Mouse (Mus musculus) heart, embryonic 12.5 days (tissue): Measurements from ENCODE around the gene Bloc1s5. TPM values are rescaled to one million over a fixed set of nuclear protein-coding genes. Genes with fewer than 3 reads are reported as not detected.

Source experiments
- ATAC-seq: fragments of 200-750 bp; cut with Nextera tagmentation; 2 replicates; pipeline ENCODE4 v1.8.0; 2017; ENCODE audit warnings: moderate TSS enrichment, moderate library complexity; ENCODE audit not compliant: insufficient number of reproducible peaks, low FRiP score
- H3K27ac ChIP-seq: fragments of 300-500 bp; sonication (generic); 2 replicates; pipeline ENCODE4 v1.5.1; 2016; ENCODE audit warnings: mild to moderate bottlenecking, moderate library complexity; ENCODE audit not compliant: poor library complexity, severe bottlenecking
- H3K27me3 ChIP-seq: fragments of 300-500 bp; sonication (generic); replicated peaks from 2 replicates; pipeline ENCODE4 v1.6.1; 2016; ENCODE audit warnings: mild to moderate bottlenecking, moderate library complexity
- H3K36me3 ChIP-seq: fragments of 300-500 bp; sonication (generic); 2 replicates; pipeline ENCODE4 v1.6.1; 2016; ENCODE audit warnings: mild to moderate bottlenecking, moderate library complexity
- H3K4me1 ChIP-seq: fragments of 300-500 bp; sonication (generic); replicated peaks from 2 replicates; pipeline ENCODE4 v1.6.1; 2016; ENCODE audit warnings: mild to moderate bottlenecking
- H3K4me2 ChIP-seq: fragments of 300-500 bp; sonication (generic); 2 replicates; pipeline ENCODE4 v1.6.1; 2016; ENCODE audit warnings: mild to moderate bottlenecking, moderate library complexity
- H3K4me3 ChIP-seq: fragments of 300-500 bp; sonication (generic); 2 replicates; pipeline ENCODE4 v1.5.1; 2016; ENCODE audit warnings: mild to moderate bottlenecking
- H3K9ac ChIP-seq: fragments of 300-500 bp; sonication (generic); 2 replicates; pipeline ENCODE4 v1.6.1; 2016; ENCODE audit warnings: mild to moderate bottlenecking, moderate library complexity
- H3K9me3 ChIP-seq: fragments of 300-500 bp; sonication (generic); replicated peaks from 2 replicates; pipeline ENCODE4 v1.6.1; 2016; ENCODE audit warnings: mild to moderate bottlenecking, moderate library complexity
- WGBS: fragments of 180-500 bp; shearing (Covaris S2); methylation state at CpG from one replicate; pipeline ENCODE4 v1.1.7; 2016; 5-methylcytosine and 5-hydroxymethylcytosine counted together
- polyA plus RNA-seq: library from polyadenylated mRNA; unstranded; fragments of >200 nt; fragmentation: Nextera tagmentation; extraction: Ambion mirVana; gene quantifications from 2 replicates; pipeline ENCODE4 v1.2.1, GENCODE M21; 2016

Bloc1s5 gene
- polyA plus RNA-seq, 1 experiment from 2014 or later: 16.9 TPM

DNA sequence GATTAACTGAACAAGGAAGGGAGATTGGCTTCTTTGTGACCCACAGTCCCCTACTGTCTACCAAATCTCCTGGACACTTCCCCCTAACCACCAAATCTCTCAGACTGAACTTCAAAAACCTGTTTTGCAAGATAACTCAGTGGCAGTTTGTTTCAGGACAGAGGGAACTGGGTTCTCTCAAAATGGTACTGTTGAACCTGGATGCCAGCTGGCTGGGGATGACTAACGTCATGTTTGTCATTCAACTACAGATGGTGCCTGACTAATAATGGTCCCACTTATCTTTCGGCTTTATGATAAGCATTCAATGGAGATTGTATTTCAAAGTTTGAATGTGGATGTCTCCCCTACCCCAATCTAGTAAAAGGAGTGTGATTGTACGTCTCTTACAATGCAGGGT lies 60.2 kb downstream of the Bloc1s5 start:
- Histone ChIP-seq H3K4me1 (peaks cover 9% of the 10 kb centered on the region), H3K4me3 (no peak overlapping the region), H3K27me3 (no peaks in the 10 kb centered on the region), H3K9ac (no peak overlapping the region), H3K4me2 (no peak overlapping the region), H3K9me3 (0 out of 2 replicates have a peak, but pooled peaks cover 5% of the 10 kb centered on the region), H3K36me3 (no peaks in the 10 kb centered on the region), H3K27ac (no peak overlapping the region)
- ATAC-seq: no peak
- 41% methylated on average over 3 of the region's 3 CpGs for WGBS

DNA sequence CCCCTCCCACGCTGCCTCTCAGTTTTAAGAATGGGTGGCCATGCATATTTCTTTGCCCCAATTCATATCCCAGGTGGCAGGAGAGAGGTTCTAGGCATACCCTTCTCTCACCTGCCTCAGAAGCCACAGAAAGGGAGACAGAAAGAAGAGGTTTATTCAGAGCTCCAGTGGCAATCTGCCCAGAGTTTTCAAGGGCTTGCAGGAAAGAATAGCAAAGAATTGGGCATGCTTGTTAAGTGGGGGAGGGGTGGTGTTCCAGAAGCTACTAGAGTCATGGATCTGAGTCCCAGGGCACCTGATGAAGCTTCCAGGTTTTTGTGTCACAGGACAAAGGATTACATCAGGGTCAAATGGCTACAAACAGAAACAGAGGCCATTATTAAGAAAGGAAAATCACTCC lies 61.6 kb downstream of the Bloc1s5 start:
- WGBS: 91% methylated on average over 1 of the region's 1 CpGs

DNA sequence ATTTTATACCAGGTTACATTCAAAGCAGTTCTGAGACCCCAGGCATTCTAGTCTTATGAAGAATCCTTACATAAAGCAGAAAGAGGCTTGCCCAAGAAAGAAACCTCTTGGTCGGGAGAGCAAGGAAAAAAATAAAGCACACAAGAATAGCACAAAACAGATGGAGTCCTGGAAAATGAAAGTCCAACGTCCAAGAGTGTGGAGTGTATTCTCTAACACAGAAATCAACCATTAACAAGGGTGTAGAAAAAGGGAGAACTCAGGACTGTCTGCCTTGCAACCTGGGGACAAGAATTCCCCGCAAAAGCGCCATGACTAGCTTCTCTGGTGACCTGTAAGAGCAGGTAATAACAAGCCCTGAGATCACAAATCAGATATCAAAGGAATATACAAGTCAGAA lies 69.7 kb downstream of the Bloc1s5 start:
- no peaks in the 10 kb centered on the region for H3K27me3 ChIP-seq
- no peak overlapping the region for H3K4me3 ChIP-seq
- no peak overlapping the region for H3K27ac ChIP-seq
- 0 out of 2 replicates have a peak, but pooled peaks cover 6% of the 10 kb centered on the region for H3K9me3 ChIP-seq
- H3K4me1 ChIP-seq: no peaks in the 10 kb centered on the region
- no peak overlapping the region for H3K4me2 ChIP-seq
- no peak for ATAC-seq
- WGBS: 65% methylated on average over 4 of the region's 4 CpGs
- no peak overlapping the region for H3K9ac ChIP-seq
- no peaks in the 10 kb centered on the region for H3K36me3 ChIP-seq

More for the DNA sequence above, 61.6 kb downstream of the Bloc1s5 start:
- no peaks in the 10 kb centered on the region for H3K27me3 ChIP-seq
- peaks cover 5% of the 10 kb centered on the region; the same call in 1 of the 2 replicates for H3K4me1 ChIP-seq
- no peak overlapping the region for H3K27ac ChIP-seq
- no peaks in the 10 kb centered on the region for H3K36me3 ChIP-seq
- no peaks in the 10 kb centered on the region for H3K9me3 ChIP-seq
- no peak overlapping the region for H3K4me3 ChIP-seq
- ATAC-seq: no peak
- H3K4me2 ChIP-seq: no peak overlapping the region
- H3K9ac ChIP-seq: no peak overlapping the region

DNA sequence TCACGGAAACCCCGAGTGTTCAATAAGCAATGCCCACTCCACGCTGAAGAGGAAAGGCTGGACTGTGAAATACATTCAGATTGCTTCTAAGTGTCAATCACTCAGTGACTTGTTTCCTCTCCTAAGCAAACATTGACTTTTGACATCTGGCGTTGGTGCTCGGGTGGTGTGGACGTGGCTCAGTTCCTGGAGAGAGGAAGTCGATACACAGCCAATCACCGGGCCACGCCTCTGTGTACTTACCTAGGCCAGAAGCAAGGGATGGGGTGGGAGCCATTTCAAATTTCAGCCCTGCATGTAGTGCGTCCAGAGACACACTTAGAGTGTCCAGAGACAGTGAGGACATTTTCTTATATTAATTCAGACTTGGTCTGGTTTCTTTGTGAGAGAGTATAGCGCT lies 80.3 kb downstream of the Bloc1s5 start:
- H3K9ac ChIP-seq: no peak overlapping the region

DNA sequence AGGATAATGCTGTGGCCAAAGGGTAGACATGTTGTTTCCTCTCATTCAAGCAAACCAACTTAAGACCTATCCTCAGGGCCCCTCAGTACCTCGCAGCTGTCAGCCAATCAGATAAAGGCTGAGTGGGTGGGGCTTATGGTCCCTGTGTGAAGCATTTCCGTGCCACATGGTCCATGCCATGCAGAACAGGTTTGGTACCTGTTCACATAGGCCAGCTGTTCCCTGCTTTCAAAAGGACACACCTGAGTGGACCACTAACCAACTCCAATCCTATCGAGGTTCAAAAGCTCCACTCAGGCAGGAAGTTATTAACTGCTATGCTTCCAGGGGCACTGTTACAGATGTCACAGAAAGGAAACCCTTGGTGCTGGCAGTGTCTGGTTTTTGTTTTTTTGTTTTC lies 80.7 kb downstream of the Bloc1s5 start:
- H3K4me3 ChIP-seq: no peak overlapping the region
- no peaks in the 10 kb centered on the region for H3K4me1 ChIP-seq
- no peaks in the 10 kb centered on the region for H3K36me3 ChIP-seq
- no peak for ATAC-seq
- WGBS: 71% methylated on average over 3 of the region's 3 CpGs
- H3K9me3 ChIP-seq: no peaks in the 10 kb centered on the region
- H3K9ac ChIP-seq: no peak overlapping the region
- no peak overlapping the region for H3K4me2 ChIP-seq
- no peaks in the 10 kb centered on the region for H3K27me3 ChIP-seq
- no peak overlapping the region for H3K27ac ChIP-seq

More for the DNA sequence above, 80.3 kb downstream of the Bloc1s5 start:
- no peak for ATAC-seq
- H3K27me3 ChIP-seq: no peaks in the 10 kb centered on the region
- H3K36me3 ChIP-seq: no peaks in the 10 kb centered on the region
- no peaks in the 10 kb centered on the region for H3K4me1 ChIP-seq
- no peak overlapping the region for H3K4me3 ChIP-seq
- no peaks in the 10 kb centered on the region for H3K9me3 ChIP-seq
- 67% methylated on average over 11 of the region's 11 CpGs for WGBS
- H3K27ac ChIP-seq: no peak overlapping the region
- no peak overlapping the region for H3K4me2 ChIP-seq

DNA sequence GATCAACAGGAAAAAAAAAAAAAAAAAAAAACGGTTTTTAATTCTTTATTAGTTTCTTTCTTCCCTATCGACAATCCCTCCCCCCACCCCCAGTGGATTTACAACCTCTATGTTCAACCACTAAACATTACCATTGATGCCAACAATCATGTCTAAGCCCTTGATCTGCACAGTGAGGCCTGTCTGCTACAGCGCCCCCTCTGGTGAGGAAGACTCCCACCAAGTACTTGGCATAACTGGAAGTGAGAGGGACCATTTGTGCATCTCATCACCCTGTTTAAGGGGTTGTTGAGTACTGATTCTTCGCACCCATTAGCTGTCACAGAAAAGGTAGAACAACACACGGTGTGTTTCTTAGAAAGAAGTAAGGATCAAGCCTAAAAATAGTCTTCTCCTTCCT lies 86.2 kb downstream of the Bloc1s5 start:
- H3K27ac ChIP-seq: no peak overlapping the region
- no peaks in the 10 kb centered on the region for H3K4me1 ChIP-seq
- 75% methylated on average over 5 of the region's 5 CpGs for WGBS
- no peaks in the 10 kb centered on the region for H3K9me3 ChIP-seq
- no peak overlapping the region for H3K4me3 ChIP-seq
- H3K9ac ChIP-seq: no peak overlapping the region
- H3K36me3 ChIP-seq: no peaks in the 10 kb centered on the region
- no peak overlapping the region for H3K4me2 ChIP-seq
- no peaks in the 10 kb centered on the region for H3K27me3 ChIP-seq
- no peak for ATAC-seq

DNA sequence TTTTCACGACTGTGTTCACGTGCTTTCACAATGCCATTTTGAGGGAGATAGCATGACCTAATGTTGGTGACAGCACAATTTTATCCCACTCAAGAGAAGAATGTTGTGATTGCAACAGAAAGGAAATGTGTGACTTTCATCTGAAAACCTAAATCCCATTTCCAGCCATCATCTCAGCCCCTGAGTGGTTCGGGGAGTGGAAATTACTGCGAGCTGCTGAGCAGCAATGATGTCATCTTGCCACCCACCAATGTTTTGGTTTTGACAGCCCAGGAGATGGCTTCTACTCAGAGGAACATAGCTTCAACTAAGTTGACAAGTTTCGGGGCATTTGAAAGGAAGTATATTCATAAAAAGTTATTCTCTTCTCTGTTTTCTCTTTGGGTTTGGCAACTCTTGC lies 87.2 kb downstream of the Bloc1s5 start:
- H3K36me3 ChIP-seq: no peaks in the 10 kb centered on the region
- no peak for ATAC-seq

DNA sequence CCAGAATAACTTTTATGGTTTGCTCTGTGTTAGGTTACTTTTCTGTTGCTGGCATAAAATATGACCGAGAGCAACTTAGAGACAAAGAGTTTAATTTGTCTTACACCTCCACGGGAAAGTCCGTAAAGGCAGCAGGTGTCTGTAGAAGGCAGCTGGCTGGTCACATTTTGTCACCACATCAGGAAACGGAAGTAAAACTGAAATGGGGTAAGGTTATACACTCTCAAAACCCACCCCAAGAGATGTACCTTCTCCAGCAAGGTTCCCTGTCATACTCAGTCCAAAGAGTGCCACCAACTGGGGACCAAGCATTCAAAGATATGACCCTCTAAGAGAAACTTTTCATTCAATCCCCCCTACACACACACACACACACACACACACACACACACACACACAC lies 88.2 kb downstream of the Bloc1s5 start:
- Histone ChIP-seq H3K4me1 (no peaks in the 10 kb centered on the region), H3K27me3 (no peaks in the 10 kb centered on the region), H3K27ac (no peak overlapping the region), H3K4me3 (no peak overlapping the region), H3K36me3 (no peaks in the 10 kb centered on the region), H3K9ac (no peak overlapping the region), H3K9me3 (no peaks in the 10 kb centered on the region), H3K4me2 (no peak overlapping the region)
- 76% methylated on average over 4 of the region's 4 CpGs for WGBS
- ATAC-seq: no peak

More for the DNA sequence above, 87.2 kb downstream of the Bloc1s5 start:
- Histone ChIP-seq H3K27ac (no peak overlapping the region), H3K4me3 (no peak overlapping the region), H3K9ac (no peak overlapping the region), H3K9me3 (no peaks in the 10 kb centered on the region), H3K4me2 (no peak overlapping the region), H3K4me1 (no peaks in the 10 kb centered on the region), H3K27me3 (no peaks in the 10 kb centered on the region)
- WGBS: 64% methylated on average over 5 of the region's 5 CpGs

DNA sequence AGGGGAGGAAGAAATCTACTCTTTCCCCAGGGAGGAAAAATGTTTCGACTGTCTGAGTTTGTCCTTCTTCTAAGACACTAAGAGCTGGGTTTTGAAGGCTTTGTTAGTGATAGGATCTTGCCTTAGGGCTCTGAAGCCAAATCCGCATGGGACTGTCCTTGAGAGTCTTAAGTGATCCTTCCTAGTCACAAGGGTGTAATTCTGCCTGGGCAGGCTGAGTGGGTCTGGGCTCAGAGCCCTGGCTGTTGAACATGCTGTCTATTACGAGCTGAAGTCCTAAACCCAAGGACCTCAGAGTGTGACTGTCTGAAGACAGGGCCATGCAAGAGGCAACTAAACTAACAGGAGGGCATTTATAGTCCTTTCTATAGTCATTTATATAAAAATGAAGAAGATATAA lies 89.4 kb downstream of the Bloc1s5 start:
- Histone ChIP-seq H3K9me3 (no peaks in the 10 kb centered on the region), H3K9ac (no peak overlapping the region), H3K4me1 (no peaks in the 10 kb centered on the region), H3K27ac (no peak overlapping the region), H3K4me3 (no peak overlapping the region), H3K4me2 (no peak overlapping the region), H3K27me3 (no peaks in the 10 kb centered on the region), H3K36me3 (no peaks in the 10 kb centered on the region)
- 68% methylated on average over 3 of the region's 3 CpGs for WGBS
- ATAC-seq: no peak

DNA sequence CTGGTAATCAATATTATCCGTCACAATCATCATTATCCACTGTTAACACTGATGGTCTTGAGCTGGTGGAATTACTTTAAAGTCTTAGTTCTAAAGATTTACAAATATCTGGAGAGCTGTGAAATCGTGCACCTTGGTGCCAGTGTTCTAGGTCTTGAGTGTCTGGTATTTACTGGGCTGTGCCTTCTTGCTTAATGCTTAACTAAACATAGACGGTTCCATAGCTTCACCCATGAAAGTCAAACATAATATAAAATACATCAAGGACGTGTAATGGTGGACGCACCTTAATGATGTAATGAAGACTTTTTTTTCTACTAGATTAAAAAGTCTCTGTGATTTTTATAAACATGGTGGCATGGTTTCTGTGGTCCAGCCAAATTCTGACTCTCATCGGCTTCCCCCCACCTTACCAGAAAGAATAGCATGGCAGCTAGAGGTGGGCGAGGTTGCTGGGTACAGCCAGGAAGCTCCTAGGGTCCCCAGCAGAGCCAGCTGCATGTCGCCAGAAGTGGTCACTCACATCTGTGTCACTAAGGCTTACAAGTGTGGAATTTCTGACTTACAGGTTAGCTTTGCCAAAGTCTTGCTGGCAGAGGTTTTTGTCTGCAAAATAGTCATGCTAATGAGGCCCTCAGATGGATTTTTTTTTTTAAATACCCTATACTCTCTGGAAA lies 90.0 kb downstream of the Bloc1s5 start:
- H3K27me3 ChIP-seq: no peaks in the 10 kb centered on the region
- no peak overlapping the region for H3K9ac ChIP-seq
- H3K4me2 ChIP-seq: no peak overlapping the region
- ATAC-seq: no peak
- no peaks in the 10 kb centered on the region for H3K36me3 ChIP-seq
- WGBS: 80% methylated on average over 8 of the region's 8 CpGs
- H3K4me3 ChIP-seq: no peak overlapping the region
- no peak overlapping the region for H3K27ac ChIP-seq
- H3K4me1 ChIP-seq: no peaks in the 10 kb centered on the region
- no peaks in the 10 kb centered on the region for H3K9me3 ChIP-seq

DNA sequence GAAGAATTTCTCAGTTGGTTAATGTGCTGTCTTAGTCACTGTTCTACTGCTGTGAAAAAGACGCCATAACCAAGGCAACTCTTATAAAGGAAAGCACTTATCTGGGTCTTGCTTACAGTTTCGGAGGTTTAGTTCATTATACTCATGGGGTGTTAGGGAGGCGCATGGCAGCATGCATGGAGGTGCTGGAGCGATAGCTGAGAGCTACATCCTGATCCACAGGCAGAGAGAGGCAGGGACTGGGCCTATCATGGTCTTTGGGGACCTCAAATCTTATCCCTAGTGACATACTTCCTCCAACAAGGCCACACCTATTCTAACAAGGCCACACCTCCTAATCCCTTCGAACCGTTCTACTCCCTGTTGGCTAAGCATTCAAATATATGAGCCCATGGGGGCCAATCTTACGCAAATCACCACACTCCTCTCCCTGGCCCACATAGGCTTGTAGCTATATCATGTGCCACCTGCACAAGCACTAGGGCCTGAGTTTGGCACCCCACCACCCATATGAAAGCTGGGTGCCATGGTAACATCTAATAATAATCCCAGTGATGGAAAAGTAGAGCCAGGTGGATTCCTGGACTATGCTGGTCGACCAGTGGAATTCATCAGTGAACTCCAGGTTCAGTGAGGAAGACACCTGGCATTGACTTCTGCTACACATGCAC lies 91.3 kb downstream of the Bloc1s5 start:
- ATAC-seq: no peak
- Histone ChIP-seq H3K9me3 (no peaks in the 10 kb centered on the region), H3K27ac (no peak overlapping the region), H3K27me3 (no peaks in the 10 kb centered on the region), H3K9ac (no peak overlapping the region), H3K36me3 (no peaks in the 10 kb centered on the region), H3K4me1 (no peaks in the 10 kb centered on the region), H3K4me2 (no peak overlapping the region), H3K4me3 (no peak overlapping the region)
- WGBS: 82% methylated on average over 8 of the region's 8 CpGs
